Mouse (Mus musculus) c-Kit-negative CD71-positive TER-119-positive erythroid progenitor cells, embryonic 14.5 days (primary cell): ENCODE data around the gene Tfb2m.

Experiments
- DNase-seq: peaks from one replicate; pipeline ENCODE4 v3.0.0-alpha.2; 2013; ENCODE audit warnings: low read depth, low spot score

The Tfb2m gene

DNA sequence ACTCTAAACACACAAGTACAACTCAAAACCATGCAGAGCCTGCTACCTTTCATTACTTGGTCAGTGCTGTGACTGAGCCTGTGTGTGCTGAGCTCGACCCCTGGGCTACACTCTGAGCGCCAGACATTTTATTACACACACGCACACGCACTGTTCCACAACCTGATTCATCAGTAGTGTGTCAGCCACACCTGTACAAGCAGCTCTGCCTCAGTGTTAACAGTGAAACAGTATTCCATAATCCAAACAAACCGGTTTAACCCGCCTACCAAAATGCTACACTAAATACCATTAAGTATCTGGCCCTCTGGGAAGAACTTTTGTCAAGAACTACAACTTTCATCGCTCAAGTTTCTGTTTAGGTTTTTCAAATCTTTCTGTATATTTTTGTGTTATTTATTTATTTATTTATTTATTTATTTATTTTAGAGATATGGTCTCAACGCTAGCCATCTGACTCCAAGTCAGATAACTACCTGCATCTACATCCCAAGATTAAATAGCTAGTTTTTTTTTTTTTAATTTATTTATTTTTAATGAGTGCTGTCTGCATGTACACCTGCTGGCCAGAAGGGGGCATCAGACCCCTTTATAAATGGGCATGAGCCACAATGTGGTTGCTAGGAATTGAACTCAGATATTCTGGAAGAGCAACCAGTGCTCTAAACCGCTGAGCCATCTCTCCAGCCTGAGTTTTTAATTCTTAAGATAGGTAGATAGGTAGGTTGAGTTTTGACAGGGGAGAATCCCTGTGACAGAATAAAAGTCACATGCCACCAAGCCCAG lies 39.3 kb downstream of the Tfb2m start:
- DNase-seq = peak; percentile 34

- peak; percentile 30 for DNase-seq
Measured at GRCm38 (mm10) chr1:179502565-179502964, 43.5 kb downstream of the Tfb2m start.

GRCm38 (mm10) chr1:179499257-179499656 lies 46.8 kb downstream of the Tfb2m start:
- DNase-seq = no peak

- DNase-seq = no peak
Measured at GRCm38 (mm10) chr1:179492908-179493307, 53.2 kb downstream of the Tfb2m start.

DNA sequence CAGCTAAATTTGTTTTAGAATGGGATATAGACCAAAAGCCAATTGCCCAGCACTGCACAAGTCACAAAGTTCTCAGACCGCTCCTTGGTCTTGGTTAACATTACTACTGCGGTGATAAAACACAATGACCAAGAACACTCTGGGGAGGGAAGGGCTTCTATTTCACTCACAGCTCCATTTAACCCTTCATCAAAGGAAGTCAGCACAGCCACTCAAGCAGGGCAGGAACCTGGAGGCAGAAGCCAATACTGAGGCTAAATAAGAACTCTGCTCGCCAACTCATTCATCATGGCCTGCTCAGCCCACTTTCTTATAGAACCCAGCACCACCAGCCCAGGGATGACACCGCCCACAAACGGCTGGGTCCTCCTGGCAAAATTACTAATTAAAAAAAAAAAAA lies 57.5 kb downstream of the Tfb2m start:
- DNase-seq = no peak

- no peak for DNase-seq
Measured at GRCm38 (mm10) chr1:179487990-179488389, 58.1 kb downstream of the Tfb2m start.

- no peak for DNase-seq
Measured at GRCm38 (mm10) chr1:179487238-179487637, 58.8 kb downstream of the Tfb2m start.

- DNase-seq = no peak
Measured at GRCm38 (mm10) chr1:179485784-179486540, 60.1 kb downstream of the Tfb2m start.

DNA sequence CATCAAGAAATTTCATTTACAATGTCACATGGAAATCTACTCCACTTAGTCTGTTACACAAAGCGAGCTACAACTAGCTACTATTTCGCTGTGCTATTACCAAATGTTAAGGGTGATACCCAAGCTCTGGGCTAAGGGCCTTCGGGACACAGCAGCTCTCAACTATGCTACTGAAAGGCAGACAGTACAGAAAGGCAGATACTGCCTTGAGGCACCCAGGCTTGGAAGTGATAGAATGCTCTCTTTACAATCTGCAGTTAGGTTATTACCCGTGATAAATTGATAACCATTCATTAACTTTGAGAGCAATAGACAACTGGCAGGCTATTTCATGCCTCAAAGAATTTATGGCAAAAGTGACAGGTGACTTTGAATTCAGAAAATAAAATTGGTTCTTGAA lies 65.2 kb downstream of the Tfb2m start:
- DNase-seq = no peak
